ENCODE assay signal across 9 mouse cellular contexts in the genomic region with DNA sequence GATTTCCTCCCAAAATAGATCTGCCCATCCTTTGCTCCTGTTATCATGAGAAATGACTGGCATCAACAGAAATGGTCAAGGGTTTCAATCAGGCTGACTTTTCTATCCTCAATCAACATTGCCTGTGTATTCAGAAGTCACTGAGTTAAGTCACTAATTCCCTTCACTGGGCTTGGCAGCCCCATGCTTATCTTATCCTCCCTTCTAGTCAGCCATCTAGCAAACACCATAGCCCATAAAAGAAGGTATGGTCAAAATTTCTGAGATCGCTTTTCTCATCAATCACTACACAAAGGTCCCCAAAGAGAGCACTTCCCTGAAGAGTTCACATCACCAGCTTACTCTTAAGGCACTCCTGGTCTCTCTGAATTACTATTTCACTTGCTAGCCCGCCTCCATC. TPM values are rescaled to one million over a fixed set of nuclear protein-coding genes. Genes with fewer than 3 reads are reported as not detected.
DNase-seq lines count a peak whose midpoint lies in the region; ATAC-seq and TF ChIP-seq lines count a peak whose summit lies in the region.
"Had no signal": no experiment of that assay in that cellular context is flagged by ENCODE, and none has a peak within 500 bp of the region (broad histone marks: within the 10 kb centered on the region; RNA-seq: fewer than 3 reads in every experiment).

No protein-coding gene starts in this region.

- H3K4me2 ChIP-seq in stomach, embryonic 16.5 days (ENCODE audit: low read depth, low read length): peak overlapping the region; percentile 89

- DNase-seq in embryo, embryonic 11 days: peak; percentile 18
- no peak for DNase-seq in embryo, embryonic 10.5 days (ENCODE audit: low spot score)
- no peak for DNase-seq in spleen, adult 2 months (ENCODE audit: low read depth in 1 of 2, low spot score in 2 of 2)
- DNase-seq in spleen, postnatal 14 days (ENCODE audit: low spot score in 2 of 2): no peak
- peak; percentile 28 for DNase-seq in liver
- DNase-seq in adrenal gland, postnatal 14 days: no peak
- DNase-seq in adrenal gland, postnatal 36 days: no peak

- peak overlapping the region; percentile 91; the same call in 1 of the 2 replicates for H3K4me3 ChIP-seq in spleen, adult 2 months (ENCODE audit: extremely low read depth, insufficient read depth, insufficient read length)
- peak overlapping the region; percentile 87 for H3K4me3 ChIP-seq in stomach, embryonic 16.5 days (replicated peaks; ENCODE audit: low read length)

- H3K27me3 ChIP-seq in spleen, adult 2 months (ENCODE audit: control insufficient read depth, insufficient read depth, low read length): no peaks in the 10 kb centered on the region
- no peaks in the 10 kb centered on the region for H3K27me3 ChIP-seq in stomach, embryonic 16.5 days (ENCODE audit: control insufficient read depth, insufficient read depth, low read length)

- no peak for TF ChIP-seq CTCF in spleen, adult 2 months (IDR thresholded peaks at IDR 0.05; ENCODE audit: extremely low read depth, insufficient read depth, insufficient read length, insufficient replicate concordance)

- no peak for TF ChIP-seq POLR2A in spleen, adult 2 months (IDR thresholded peaks at IDR 0.05; ENCODE audit: low read depth, low read length)

- H3K4me1 ChIP-seq in spleen, adult 2 months (ENCODE audit: control insufficient read depth, insufficient read depth, insufficient read length): peaks cover 13% of the 10 kb centered on the region; the same call in 1 of the 2 replicates
- peaks cover 24% of the 10 kb centered on the region for H3K4me1 ChIP-seq in stomach, embryonic 16.5 days (ENCODE audit: control insufficient read depth, insufficient read depth, low read length)

- H3K36me3 ChIP-seq in spleen, adult 2 months (ENCODE audit: control insufficient read depth, insufficient read depth, low read length): peaks cover 14% of the 10 kb centered on the region
- peaks cover 16% of the 10 kb centered on the region for H3K36me3 ChIP-seq in stomach, embryonic 16.5 days (ENCODE audit: control insufficient read depth, insufficient read depth, low read length)

- peak overlapping the region; percentile 99; the same call in 1 of the 2 replicates for H3K27ac ChIP-seq in spleen, adult 2 months (ENCODE audit: insufficient read depth, low read length)
- peak overlapping the region; percentile 97 for H3K27ac ChIP-seq in stomach, embryonic 16.5 days (ENCODE audit: low read length)

- H3K9ac ChIP-seq in stomach, embryonic 16.5 days (ENCODE audit: low read length): peak overlapping the region; percentile 90

- H3K9me3 ChIP-seq in stomach, embryonic 16.5 days (replicated peaks; ENCODE audit: control insufficient read depth, low read length): no peaks in the 10 kb centered on the region

- no peak for ATAC-seq in stomach, embryonic 16.5 days (ENCODE audit: insufficient read depth, low FRiP score)

- 17% methylated on average over 2 of the region's 2 CpGs for WGBS in spleen, adult 2 months
- WGBS in stomach, embryonic 16.5 days: 10% methylated on average over 2 of the region's 2 CpGs

RNA-seq across cellular contexts. Expression of gene Slbp, which starts 1.4 kb away (rescaled TPM):
- 27.1 and 44.8 TPM in 2 replicates for polyA plus RNA-seq in spleen, adult 2 months (2012; rRNA removed)
- 174 and 190 TPM in 2 replicates for polyA plus RNA-seq in stomach, embryonic 16.5 days (2015; fragmentation: Nextera tagmentation; extraction: Ambion mirVana)
- total RNA-seq in adrenal gland, postnatal 14 days (2021): 53.5 and 61.1 TPM in 2 replicates
- total RNA-seq in adrenal gland, postnatal 36 days (2021): 10 to 100 TPM; 44.8 to 47.8 TPM

RNA-seq across cellular contexts. Expression of gene Tacc3, which starts 6.9 kb away (rescaled TPM):
- 9.2 and 11.5 TPM in 2 replicates for polyA plus RNA-seq in spleen, adult 2 months (2012; rRNA removed)
- polyA plus RNA-seq in stomach, embryonic 16.5 days (2015; fragmentation: Nextera tagmentation; extraction: Ambion mirVana): 137 and 145 TPM in 2 replicates
- total RNA-seq in adrenal gland, postnatal 14 days (2021): 16.8 and 23.8 TPM in 2 replicates
- 1 to 10 TPM; 7.6 to 8.4 TPM for total RNA-seq in adrenal gland, postnatal 36 days (2021)

RNA-seq across cellular contexts. Expression of gene Tmem129, which starts 7.2 kb away (rescaled TPM):
- polyA plus RNA-seq in spleen, adult 2 months (2012; rRNA removed): 24.8 and 31.3 TPM in 2 replicates
- polyA plus RNA-seq in stomach, embryonic 16.5 days (2015; fragmentation: Nextera tagmentation; extraction: Ambion mirVana): 34.0 and 40.6 TPM in 2 replicates
- total RNA-seq in adrenal gland, postnatal 14 days (2021): 20.0 and 25.1 TPM in 2 replicates
- total RNA-seq in adrenal gland, postnatal 36 days (2021): 10 to 100 TPM; 25.9 to 28.5 TPM

RNA-seq across cellular contexts. Expression of gene Gm9903, which starts 21.3 kb away (rescaled TPM):
- 0.41 and 0.43 TPM in 2 replicates for polyA plus RNA-seq in spleen, adult 2 months (2012; rRNA removed)
- polyA plus RNA-seq in stomach, embryonic 16.5 days (2015; fragmentation: Nextera tagmentation; extraction: Ambion mirVana): 0.27 and 0.51 TPM in 2 replicates
- total RNA-seq in adrenal gland, postnatal 14 days (2021): 0.44 and 0.49 TPM in 2 replicates
- under 1 TPM; 0.30 to 0.36 TPM for total RNA-seq in adrenal gland, postnatal 36 days (2021)
- total RNA-seq: common myeloid progenitor, adult 5-6 weeks had no signal

RNA-seq across cellular contexts. Expression of gene Fam53a, which starts 21.6 kb away (rescaled TPM):
- 29.2 and 60.8 TPM in 2 replicates for polyA plus RNA-seq in spleen, adult 2 months (2012; rRNA removed)
- 50.3 and 53.3 TPM in 2 replicates for polyA plus RNA-seq in stomach, embryonic 16.5 days (2015; fragmentation: Nextera tagmentation; extraction: Ambion mirVana)
- 26.8 and 27.6 TPM in 2 replicates for total RNA-seq in adrenal gland, postnatal 14 days (2021)
- 10 to 100 TPM; 27.5 to 28.3 TPM for total RNA-seq in adrenal gland, postnatal 36 days (2021)

Comparison
In these comparisons a context has a peak if more than half of its experiments do, and no peak if none do; other contexts are left out.
1. DNase-seq: peak in embryo, embryonic 11 days (single experiment) and liver (single experiment); none in embryo, embryonic 10.5 days (single experiment), spleen, adult 2 months (0 of 2), spleen, postnatal 14 days (0 of 2), adrenal gland, postnatal 14 days (single experiment) and adrenal gland, postnatal 36 days (0 of 2).